Comparison of ENCODE assay signal across 14 mouse cellular contexts in genomic region chr4:64043371-64043770, GRCm38 (mm10). TPM values are rescaled to one million over a fixed set of nuclear protein-coding genes. Genes with fewer than 3 reads are reported as not detected.
A peak's percentile ranks its signal among the peaks of the same experiment; 100 is the strongest.
DNase-seq lines count a peak whose midpoint lies in the region; ATAC-seq and TF ChIP-seq lines count a peak whose summit lies in the region.
"Had no signal": no experiment of that assay in that cellular context is flagged by ENCODE, and none has a peak within 500 bp of the region (broad histone marks: within the 10 kb centered on the region; RNA-seq: fewer than 3 reads in every experiment).

No protein-coding gene starts in this region.

- no peak overlapping the region for H3K9ac ChIP-seq in neural tube, embryonic 15.5 days (replicated peaks)
- H3K9ac ChIP-seq in liver, embryonic 12.5 days: no peak overlapping the region
- H3K9ac ChIP-seq: limb, embryonic 15.5 days had no signal

- peaks cover 60% of the 10 kb centered on the region for H3K79me2 ChIP-seq in myocyte (ENCODE audit: control insufficient read depth, insufficient read depth)

- H3K27ac ChIP-seq in kidney, adult 2 months (ENCODE audit: insufficient read depth, low read depth, low read length): no peak overlapping the region
- no peak overlapping the region for H3K27ac ChIP-seq in neural tube, embryonic 15.5 days (replicated peaks)
- H3K27ac ChIP-seq in liver, embryonic 12.5 days: no peak overlapping the region

- no peaks in the 10 kb centered on the region for H3K27me3 ChIP-seq in kidney, adult 2 months (replicated peaks; ENCODE audit: control insufficient read depth, insufficient read depth, low read length)
- H3K27me3 ChIP-seq in neural tube, embryonic 15.5 days (replicated peaks): peaks cover 14% of the 10 kb centered on the region
- H3K27me3 ChIP-seq in myocyte (ENCODE audit: control insufficient read depth, insufficient read depth, insufficient read length): no peaks in the 10 kb centered on the region
- H3K27me3 ChIP-seq in liver, embryonic 12.5 days (replicated peaks): peaks cover 26% of the 10 kb centered on the region
- H3K27me3 ChIP-seq: limb, embryonic 15.5 days; Patski had no signal

- no peaks in the 10 kb centered on the region for H3K36me3 ChIP-seq in kidney, adult 2 months (ENCODE audit: control insufficient read depth, insufficient read depth, low read length)
- no peaks in the 10 kb centered on the region for H3K36me3 ChIP-seq in neural tube, embryonic 15.5 days
- H3K36me3 ChIP-seq in myocyte (ENCODE audit: control insufficient read depth, insufficient read depth): peaks cover 19% of the 10 kb centered on the region
- H3K36me3 ChIP-seq in liver, embryonic 12.5 days: no peaks in the 10 kb centered on the region

- H3K4me2 ChIP-seq in neural tube, embryonic 15.5 days: peak overlapping the region; percentile 70
- peak overlapping the region; percentile 78 for H3K4me2 ChIP-seq in myocyte (ENCODE audit: low read depth)
- H3K4me2 ChIP-seq in liver, embryonic 12.5 days: no peak overlapping the region

- H3K4me1 ChIP-seq in kidney, adult 2 months (ENCODE audit: control insufficient read depth, insufficient read depth, low read length): no peaks in the 10 kb centered on the region
- peaks cover 15% of the 10 kb centered on the region for H3K4me1 ChIP-seq in neural tube, embryonic 15.5 days
- no peaks in the 10 kb centered on the region for H3K4me1 ChIP-seq in liver, embryonic 12.5 days

- DNase-seq in cerebellum, postnatal 10 days: peak; percentile 13 to 33
- no peak for DNase-seq in cerebellum, adult 11-12 months
- peak; percentile 4 for DNase-seq in kidney, adult 2 months
- DNase-seq in kidney, postnatal 36 days: no peak
- DNase-seq in neural tube, embryonic 10.5 days (ENCODE audit: extremely low spot score, low spot score): no peak
- DNase-seq: cerebellum, adult 9-10 months; lung, adult 18-20 months; thymus, adult 2 months had no signal

- H3K9me3 ChIP-seq in neural tube, embryonic 15.5 days (replicated peaks): no peaks in the 10 kb centered on the region
- no peaks in the 10 kb centered on the region for H3K9me3 ChIP-seq in liver, embryonic 12.5 days (replicated peaks)
- H3K9me3 ChIP-seq: limb, embryonic 15.5 days had no signal

- ATAC-seq in neural tube, embryonic 15.5 days (ENCODE audit: low FRiP score): no peak
- ATAC-seq in liver, embryonic 12.5 days: no peak
- ATAC-seq: midbrain, embryonic 16.5 days; Patski had no signal

- no peak overlapping the region for H3K4me3 ChIP-seq in kidney, adult 2 months (ENCODE audit: insufficient read depth, low read depth, low read length)
- no peak overlapping the region for H3K4me3 ChIP-seq in neural tube, embryonic 15.5 days (replicated peaks)
- peak overlapping the region; percentile 84 for H3K4me3 ChIP-seq in myocyte
- no peak overlapping the region for H3K4me3 ChIP-seq in liver, embryonic 12.5 days
- H3K4me3 ChIP-seq: limb, embryonic 15.5 days had no signal

- H3ac ChIP-seq in myocyte (ENCODE audit: control insufficient read depth, insufficient read length): no peak overlapping the region

- WGBS in kidney, adult 2 months: 30% methylated on average over 6 of the region's 6 CpGs
- WGBS in neural tube, embryonic 15.5 days: 73% methylated on average over 6 of the region's 6 CpGs
- 71% methylated on average over 6 of the region's 6 CpGs for WGBS in liver, embryonic 12.5 days (ENCODE audit: insufficient replicate concordance)

- TF ChIP-seq CTCF in kidney, adult 2 months (conservative IDR thresholded peaks at IDR 0.05; ENCODE audit: insufficient read depth, insufficient read length, low read depth, low read length): no peak

- no peak for TF ChIP-seq POLR2A in kidney, adult 2 months (IDR thresholded peaks at IDR 0.05; ENCODE audit: low read depth, low read length)
- TF ChIP-seq POLR2A in myocyte (IDR thresholded peaks at IDR 0.05; ENCODE audit: insufficient read length, low read depth): no peak

TF ChIP-seq in myocyte, 11 proteins besides CTCF, POLR2A, EP300 and RAD21:
- no peak for TF ChIP-seq E2F4 (IDR thresholded peaks at IDR 0.05; ENCODE audit: insufficient read depth)
- no peak for TF ChIP-seq TCF12 (IDR thresholded peaks at IDR 0.05; ENCODE audit: insufficient read depth, poor library complexity, severe bottlenecking)
- TF ChIP-seq SRF (IDR thresholded peaks at IDR 0.05; ENCODE audit: control insufficient read depth, insufficient read length, low read depth): no peak

RNA-seq across cellular contexts. Expression of gene Tnc, which starts 3.4 kb away (rescaled TPM):
- 5.9 and 6.6 TPM in 2 replicates for polyA plus RNA-seq in kidney, adult 2 months (2012; rRNA removed)
- 54.4 and 67.0 TPM in 2 replicates for polyA plus RNA-seq in neural tube, embryonic 15.5 days (2015; fragmentation: Nextera tagmentation; extraction: Ambion mirVana)
- polyA plus RNA-seq in myocyte (2012; fragmentation: generic; extraction: Trizol): 183 TPM
- 5.4 TPM in 2 replicates for polyA plus RNA-seq in liver, embryonic 12.5 days (2016; fragmentation: Nextera tagmentation; extraction: Ambion mirVana)

Comparison
In these comparisons a context has a peak if more than half of its experiments do, and no peak if none do; other contexts are left out.
1. DNase-seq: peak in cerebellum, postnatal 10 days (2 of 2) and kidney, adult 2 months (single experiment); none in cerebellum, adult 11-12 months (single experiment), kidney, postnatal 36 days (0 of 2) and neural tube, embryonic 10.5 days (single experiment).